16 mouse cellular contexts compared by ENCODE assay signal in the genomic region with DNA sequence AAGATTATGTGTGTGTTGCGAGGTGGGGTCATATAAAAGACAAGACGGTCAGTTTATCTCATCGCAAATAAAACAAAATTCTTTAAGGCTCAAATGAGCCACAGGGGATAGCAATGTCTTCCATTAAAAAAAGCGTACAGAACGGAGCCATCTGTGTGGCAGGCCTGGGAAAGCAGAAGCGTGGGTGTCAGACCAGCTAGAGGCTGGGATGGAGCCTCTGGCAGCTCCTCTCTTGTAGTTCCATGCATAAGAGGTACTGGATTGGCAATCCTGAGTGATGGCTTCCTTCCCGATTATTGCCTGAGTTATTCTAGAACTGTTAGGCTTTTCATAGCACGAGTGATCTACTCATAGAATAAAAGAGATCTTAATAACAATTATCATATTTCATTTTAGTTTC.
DNase-seq lines count a peak whose midpoint lies in the region; ATAC-seq and TF ChIP-seq lines count a peak whose summit lies in the region.
"Had no signal": no experiment of that assay in that cellular context is flagged by ENCODE, and none has a peak within 500 bp of the region (broad histone marks: within the 10 kb centered on the region; RNA-seq: fewer than 3 reads in every experiment).

No protein-coding gene starts in this region.

- intact Hi-C loops in left cerebral cortex, postnatal 36 days (cut with DNase I): no loop called here

- H3K27me3 ChIP-seq in midbrain, postnatal 0 days (ENCODE audit: insufficient read depth, low read length): no peaks in the 10 kb centered on the region
- no peaks in the 10 kb centered on the region for H3K27me3 ChIP-seq in heart, embryonic 10.5 days (ENCODE audit: insufficient read depth, poor library complexity, severe bottlenecking)
- H3K27me3 ChIP-seq: heart, embryonic 15.5 days; stomach, embryonic 15.5 days had no signal

- H3K36me3 ChIP-seq in midbrain, postnatal 0 days (ENCODE audit: insufficient read depth, low read length): no peaks in the 10 kb centered on the region
- no peaks in the 10 kb centered on the region for H3K36me3 ChIP-seq in heart, embryonic 10.5 days
- H3K36me3 ChIP-seq: heart, embryonic 15.5 days; stomach, embryonic 15.5 days had no signal

- ATAC-seq in midbrain, postnatal 0 days (ENCODE audit: low FRiP score): no peak
- no peak for ATAC-seq in megakaryocyte, adult 5-6 weeks (ENCODE audit: poor library complexity, severe bottlenecking)
- ATAC-seq: lung, postnatal 0 days had no signal

- H3K9ac ChIP-seq in midbrain, postnatal 0 days (replicated peaks; ENCODE audit: low read length, poor library complexity, severe bottlenecking): no peak overlapping the region
- H3K9ac ChIP-seq: heart, embryonic 15.5 days; stomach, embryonic 15.5 days had no signal

- H3K4me3 ChIP-seq in midbrain, postnatal 0 days (ENCODE audit: low read depth, low read length): no peak overlapping the region
- H3K4me3 ChIP-seq in heart, embryonic 10.5 days: no peak overlapping the region
- H3K4me3 ChIP-seq: gastrocnemius, adult 2 months; heart, embryonic 15.5 days; stomach, embryonic 15.5 days had no signal

- H3K4me2 ChIP-seq in midbrain, postnatal 0 days (ENCODE audit: low read depth, low read length, poor library complexity, severe bottlenecking): no peak overlapping the region
- H3K4me2 ChIP-seq: heart, embryonic 15.5 days; midbrain, embryonic 11.5 days; stomach, embryonic 15.5 days had no signal

- H3K4me1 ChIP-seq in midbrain, postnatal 0 days (ENCODE audit: insufficient read depth, low read length): no peaks in the 10 kb centered on the region
- H3K4me1 ChIP-seq in heart, embryonic 10.5 days: 0 out of 2 replicates have a peak, but pooled peaks cover 6% of the 10 kb centered on the region
- H3K4me1 ChIP-seq: stomach, embryonic 15.5 days had no signal

- peak; percentile 56 for DNase-seq in cerebellum, adult 11-12 months
- DNase-seq in cerebellum, postnatal 14 days: peak; percentile 46 to 66
- DNase-seq in layer of hippocampus, adult 9-10 months (ENCODE audit: low spot score): peak; percentile 46
- DNase-seq in left cerebral cortex, postnatal 36 days (ENCODE audit: low spot score in 2 of 2): peak; percentile 42 to 47
- DNase-seq in yolk sac, embryonic 10.5 days (ENCODE audit: low spot score): no peak
- no peak for DNase-seq in midbrain, postnatal 0 days (ENCODE audit: low spot score)
- DNase-seq in heart, embryonic 10.5 days (ENCODE audit: low spot score): no peak
- DNase-seq: adrenal gland, adult 8-10 months; gastrocnemius, adult 2 months; kidney, postnatal 10 days; liver had no signal

- WGBS in midbrain, postnatal 0 days: 81% methylated on average over 8 of the region's 8 CpGs
- 85% methylated on average over 8 of the region's 8 CpGs for WGBS in heart, embryonic 10.5 days

- TF ChIP-seq CTCF in midbrain, postnatal 0 days (IDR thresholded peaks at IDR 0.05): no peak

- H3K9me3 ChIP-seq in midbrain, postnatal 0 days (ENCODE audit: low read length): no peaks in the 10 kb centered on the region
- no peaks in the 10 kb centered on the region for H3K9me3 ChIP-seq in heart, embryonic 10.5 days
- H3K9me3 ChIP-seq: heart, embryonic 15.5 days; stomach, embryonic 15.5 days had no signal

- no peak overlapping the region for H3K27ac ChIP-seq in midbrain, postnatal 0 days (ENCODE audit: low read depth, low read length)
- H3K27ac ChIP-seq in heart, embryonic 10.5 days: no peak overlapping the region
- H3K27ac ChIP-seq: gastrocnemius, adult 2 months; heart, embryonic 15.5 days; stomach, embryonic 15.5 days had no signal

Comparison
In these comparisons a context has a peak if more than half of its experiments do, and no peak if none do; other contexts are left out.
1. DNase-seq: peak in cerebellum, adult 11-12 months (single experiment), cerebellum, postnatal 14 days (2 of 2), layer of hippocampus, adult 9-10 months (single experiment) and left cerebral cortex, postnatal 36 days (2 of 2); none in yolk sac, embryonic 10.5 days (single experiment), midbrain, postnatal 0 days (single experiment) and heart, embryonic 10.5 days (single experiment).